Mouse (Mus musculus): ENCODE data around the gene Hipk3.

DNA sequence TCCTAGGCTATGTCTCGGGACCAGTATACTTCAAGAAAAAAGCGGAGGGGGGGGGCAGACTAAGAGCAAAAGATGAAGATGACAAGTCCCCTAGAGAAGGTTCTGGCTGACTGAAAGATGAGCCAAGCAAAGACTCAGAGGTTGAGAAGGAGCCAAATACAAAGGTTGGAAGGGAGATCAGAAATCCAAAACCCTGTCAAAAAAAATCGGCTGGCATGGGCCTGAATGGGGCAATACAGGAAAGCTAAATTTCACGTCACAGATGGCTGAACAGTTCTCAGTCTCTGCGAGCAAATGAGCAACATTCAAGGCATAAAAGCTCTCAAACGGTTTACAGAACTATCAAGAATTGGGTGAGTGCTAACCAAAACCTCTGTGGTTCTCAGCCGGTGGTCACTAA is 85.9 kb downstream of the Hipk3 start:
- TF ChIP-seq CTCF (IDR thresholded peaks at IDR 0.05; ENCODE audit: low read depth, low read length) (no peak), EP300 (IDR thresholded peaks at IDR 0.05; ENCODE audit: insufficient read depth, low read depth, low read length) (no peak)
